Mouse (Mus musculus) spleen, postnatal 4 days (tissue): ENCODE measurements around the gene E130114P18Rik.

Experiments
- DNase-seq, 2 experiments: peaks; one replicate each; pipeline ENCODE4 v3.0.0; 2022; ENCODE audit warnings: low spot score in 2 of 2

Gene E130114P18Rik

DNA sequence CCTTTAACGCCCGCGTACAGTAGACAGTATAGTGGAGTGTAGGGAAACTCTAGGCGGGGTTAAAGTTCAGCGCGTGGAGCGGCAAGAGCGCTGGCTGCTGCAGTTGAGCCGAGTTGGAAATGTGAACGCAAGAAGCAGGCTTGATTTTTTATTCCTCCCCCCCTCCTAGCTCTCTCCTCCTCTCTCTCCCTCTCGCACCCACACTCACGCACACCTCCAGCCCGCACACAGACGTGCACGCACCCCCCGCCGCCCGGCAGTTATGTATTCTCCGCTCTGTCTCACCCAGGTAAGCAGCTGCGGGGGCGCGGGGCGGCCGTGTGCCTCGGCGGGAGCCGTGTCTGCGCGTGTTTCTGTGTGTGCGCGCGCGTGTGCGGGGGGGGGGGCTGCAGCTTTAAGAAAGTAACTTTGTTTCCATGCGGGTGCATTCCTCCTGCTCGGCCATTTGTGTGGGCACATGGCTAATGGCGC lies at the start of gene E130114P18Rik:
TSS of gene E130114P18Rik (minus strand) at position 373 of the 471 bp plus-strand sequence.
- peak; percentile 50 to 74 for DNase-seq

DNA sequence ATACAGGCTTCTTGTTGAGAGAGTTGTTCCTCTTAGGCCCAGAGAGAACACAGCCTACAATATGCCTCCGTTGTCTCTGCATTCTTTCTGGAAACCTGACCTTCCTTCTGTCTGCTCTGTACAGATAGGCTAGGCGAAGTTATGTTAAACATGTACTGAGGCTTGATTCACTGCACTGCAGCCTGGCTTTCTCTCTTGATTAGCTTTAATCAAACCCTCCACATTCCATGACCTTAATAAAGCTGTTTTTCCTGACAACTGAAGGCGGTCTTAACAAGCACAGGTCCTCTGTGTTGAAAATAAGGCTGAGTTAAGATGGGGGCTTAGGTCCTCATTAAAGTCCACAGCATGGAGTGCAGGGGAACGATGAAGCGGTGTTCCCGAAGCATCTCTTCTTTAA lies 49.2 kb upstream of the E130114P18Rik start:
- DNase-seq: no peak

DNA sequence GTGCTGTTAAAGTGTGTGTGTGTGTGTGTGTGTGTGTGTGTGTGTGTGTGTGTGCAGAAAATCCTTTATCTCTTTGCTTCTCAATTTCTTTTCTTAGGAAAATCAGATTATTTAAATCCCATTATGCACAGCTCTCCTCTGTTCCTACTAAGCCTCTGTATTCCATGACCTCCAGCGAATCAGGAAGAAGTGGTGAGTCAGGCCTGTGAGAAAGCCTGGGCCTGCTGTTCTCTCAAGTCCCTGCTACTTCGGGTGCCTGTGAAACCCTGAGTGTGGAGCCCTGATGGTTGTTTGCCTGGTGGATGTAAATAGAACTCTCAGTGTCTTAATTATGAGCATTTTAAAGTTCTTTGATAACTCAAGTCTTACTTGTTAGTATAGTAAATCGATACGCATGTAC lies 48.0 kb upstream of the E130114P18Rik start:
- DNase-seq: no peak

DNA sequence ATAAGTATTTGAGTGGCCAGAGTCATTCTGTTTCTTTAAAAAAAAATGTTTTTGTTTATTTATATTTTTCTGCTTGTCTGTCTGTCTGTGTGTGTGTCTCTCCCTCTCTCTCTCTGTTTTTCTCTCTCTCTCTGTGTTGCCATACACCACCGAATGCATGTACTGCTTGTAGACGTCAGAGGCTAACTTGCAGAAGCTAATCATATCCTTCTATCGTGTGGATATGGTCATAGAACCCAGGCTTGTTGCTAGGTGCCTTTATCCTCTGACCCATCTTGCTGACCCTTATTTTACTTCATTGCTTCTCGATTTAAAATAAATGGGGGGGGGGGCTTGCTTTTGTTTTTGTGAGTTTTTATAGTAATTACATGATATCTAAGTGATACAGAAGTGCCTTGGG lies 47.6 kb upstream of the E130114P18Rik start:
- DNase-seq: no peak

DNA sequence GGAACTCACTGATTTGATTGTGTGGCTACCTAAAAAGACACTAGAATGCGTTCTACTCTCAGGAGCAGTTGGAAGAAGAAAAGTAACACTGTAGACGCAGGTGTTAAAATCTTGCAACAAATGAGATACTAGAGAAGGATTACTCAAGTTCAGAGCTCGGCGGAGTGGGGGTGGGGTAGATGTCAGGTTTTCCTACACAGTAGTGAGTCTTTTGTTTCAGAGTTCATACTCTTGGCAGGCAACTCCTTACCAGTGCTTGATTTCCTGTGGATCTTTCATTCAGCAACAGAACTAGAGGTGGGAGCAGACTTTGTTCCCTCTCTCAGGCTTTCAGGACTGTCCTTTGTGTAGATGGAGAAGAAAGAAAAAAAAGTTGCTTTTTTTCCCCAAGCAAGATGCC lies 46.6 kb upstream of the E130114P18Rik start:
- DNase-seq: no peak

DNA sequence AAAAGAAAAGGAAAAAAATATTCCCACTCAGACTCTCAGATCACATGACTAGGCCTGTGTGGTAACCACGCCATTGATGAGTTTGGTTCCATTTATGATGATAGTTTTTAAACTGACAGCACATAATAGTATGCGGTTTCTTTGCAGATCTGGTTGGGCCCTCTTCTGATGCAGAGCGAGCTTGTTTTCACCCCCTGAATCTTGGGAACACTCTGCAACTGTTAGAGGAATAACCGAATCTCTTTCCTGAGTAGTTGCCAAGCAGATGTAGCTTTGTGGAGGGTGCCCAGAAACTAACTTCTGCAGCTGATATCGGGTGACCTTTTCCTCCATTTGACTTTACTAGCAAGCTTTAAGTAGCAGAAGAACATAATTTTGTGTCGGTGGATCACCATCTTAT lies 45.6 kb upstream of the E130114P18Rik start:
- DNase-seq: no peak

DNA sequence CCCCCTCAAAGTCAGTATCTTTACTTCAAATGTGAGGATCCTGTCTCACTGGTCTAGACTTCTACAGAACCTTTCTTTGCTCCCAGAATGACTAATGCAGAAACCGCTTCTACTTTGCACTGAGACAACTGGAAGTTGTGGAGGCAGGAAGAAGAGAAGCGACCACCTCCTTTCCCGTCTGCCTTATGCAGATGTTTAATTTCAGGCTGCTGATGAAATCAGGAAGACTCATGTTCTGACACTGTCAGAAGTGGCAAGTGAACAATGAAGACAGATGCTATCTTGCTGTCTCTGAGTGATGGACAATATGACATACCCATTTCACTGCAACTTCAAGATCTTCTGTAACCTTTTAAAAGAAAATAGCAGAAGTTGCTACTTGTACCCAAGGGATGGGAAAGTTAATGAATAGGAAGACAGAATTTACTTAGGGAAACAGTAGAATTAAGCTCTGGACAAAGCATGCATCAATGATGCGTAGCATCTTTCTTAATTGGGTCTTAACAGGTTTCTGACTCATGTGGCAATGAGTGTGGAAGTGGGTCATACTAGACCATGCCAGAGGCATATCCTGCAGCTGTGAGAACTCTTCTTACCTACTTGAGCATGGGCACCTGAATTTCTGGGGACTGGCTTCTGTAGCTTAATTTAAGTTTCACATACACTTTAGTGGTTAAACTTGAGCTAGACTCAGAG lies 43.8 kb upstream of the E130114P18Rik start:
- DNase-seq: no peak

DNA sequence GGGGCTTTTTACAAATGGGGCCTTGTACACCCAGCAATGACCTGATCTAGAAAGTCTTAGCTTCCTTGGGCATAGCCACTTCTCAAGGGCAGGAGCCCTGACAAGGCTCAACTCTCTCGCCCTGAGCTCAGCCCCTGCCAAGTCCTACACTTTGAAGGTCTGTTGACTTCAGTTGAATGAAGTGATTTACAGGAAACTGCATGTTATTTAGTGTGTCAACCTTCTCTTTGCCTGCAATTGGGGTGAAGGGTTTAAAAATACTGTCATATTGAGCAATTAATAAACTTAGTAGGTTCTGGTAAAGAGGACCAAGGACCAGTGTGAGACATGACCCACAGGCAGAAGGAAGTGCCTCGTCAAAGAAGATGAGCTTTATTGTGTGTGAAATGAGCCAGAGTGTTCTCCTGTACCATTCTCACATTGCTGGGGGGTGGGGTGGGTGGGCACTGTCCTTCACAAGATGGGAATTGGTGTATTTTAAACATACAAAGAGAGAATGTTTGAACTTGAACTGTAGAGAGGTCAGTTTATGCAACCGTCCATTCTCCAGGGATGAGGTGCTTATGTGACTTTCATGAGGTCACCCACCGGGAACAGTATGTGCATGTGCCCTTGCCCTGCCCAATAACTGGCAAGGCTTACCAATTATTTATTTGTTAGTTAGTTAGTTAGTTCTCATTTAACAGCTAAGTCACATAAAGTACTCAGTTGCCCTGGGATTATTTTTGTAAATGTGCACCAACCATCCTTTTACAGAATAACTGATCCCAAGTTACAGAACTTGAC lies 42.8 kb upstream of the E130114P18Rik start:
- DNase-seq: no peak

DNA sequence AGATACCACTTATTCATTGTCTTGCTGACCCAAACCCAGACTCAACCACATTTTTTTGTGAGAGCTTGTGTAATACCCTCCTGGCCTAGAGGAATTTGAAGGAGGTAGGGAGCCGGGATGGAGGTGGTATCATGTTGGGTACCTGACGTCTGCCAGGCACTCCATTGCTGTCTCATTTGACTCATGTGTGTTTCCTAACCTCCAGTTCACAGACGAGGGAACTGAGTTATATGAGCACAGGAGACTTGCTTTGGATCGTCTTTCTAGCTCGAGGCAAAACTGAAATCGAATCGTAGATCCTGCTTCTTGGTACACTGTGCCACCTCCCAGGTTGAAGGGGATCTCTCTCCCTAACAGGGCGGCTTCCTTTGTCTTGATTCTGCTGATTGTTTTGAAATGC lies 41.2 kb upstream of the E130114P18Rik start:
- no peak for DNase-seq

DNA sequence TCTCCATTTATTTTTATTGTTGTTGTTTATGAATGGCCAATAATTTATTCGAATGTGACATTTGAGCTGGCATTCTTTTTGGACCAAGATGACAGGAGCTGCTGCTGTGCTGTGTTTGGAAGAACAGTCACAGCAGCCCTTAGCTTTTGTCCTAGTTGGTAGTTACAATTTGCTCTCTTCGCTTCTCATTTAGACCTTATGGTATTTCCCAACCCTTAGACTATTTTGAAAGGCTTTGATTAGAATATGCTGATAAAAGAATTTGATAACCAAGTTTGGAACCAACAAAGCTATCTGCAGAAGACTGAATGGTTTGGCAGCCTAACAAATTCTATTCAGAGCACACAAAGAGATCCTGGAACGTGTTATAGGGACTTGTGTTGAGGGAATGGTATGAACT lies 40.6 kb upstream of the E130114P18Rik start:
- DNase-seq: no peak

DNA sequence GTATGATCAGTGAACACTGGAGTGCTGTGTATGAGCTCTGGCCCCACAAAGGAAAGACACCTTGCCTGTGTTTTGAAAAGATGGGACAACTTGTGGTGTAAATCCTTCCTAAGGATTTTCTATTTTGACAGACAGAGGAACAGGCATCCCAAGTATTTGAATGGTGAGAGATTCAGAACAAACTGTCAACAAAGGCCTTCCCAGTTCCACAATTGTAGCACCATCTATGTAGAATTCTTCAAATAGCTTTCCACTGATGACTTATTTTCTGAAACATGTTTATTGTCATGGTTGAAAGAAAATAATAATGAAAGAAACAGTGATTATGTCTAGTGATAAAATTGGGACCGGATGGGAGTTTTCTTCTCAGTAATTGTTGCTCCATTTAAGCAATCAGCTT lies 39.9 kb upstream of the E130114P18Rik start:
- no peak for DNase-seq

DNA sequence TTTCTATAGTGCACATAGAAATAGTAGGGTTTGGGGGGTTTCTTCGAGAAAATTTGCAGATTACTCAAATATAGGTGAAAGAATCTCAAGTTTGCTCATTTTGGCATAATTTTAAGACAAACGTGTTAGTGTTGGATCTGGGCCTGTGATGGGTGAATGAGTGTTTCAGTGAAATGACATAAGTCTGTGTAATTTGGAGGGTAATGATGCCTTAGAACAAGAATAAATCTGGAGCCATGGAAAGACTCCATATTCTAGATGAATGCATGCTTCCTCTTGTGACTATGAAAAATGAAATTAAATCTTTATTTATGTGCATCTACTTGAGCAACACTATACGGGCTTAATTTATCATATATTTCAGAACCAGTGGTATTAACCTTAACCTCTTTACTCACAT lies 38.9 kb upstream of the E130114P18Rik start:
- no peak for DNase-seq

DNA sequence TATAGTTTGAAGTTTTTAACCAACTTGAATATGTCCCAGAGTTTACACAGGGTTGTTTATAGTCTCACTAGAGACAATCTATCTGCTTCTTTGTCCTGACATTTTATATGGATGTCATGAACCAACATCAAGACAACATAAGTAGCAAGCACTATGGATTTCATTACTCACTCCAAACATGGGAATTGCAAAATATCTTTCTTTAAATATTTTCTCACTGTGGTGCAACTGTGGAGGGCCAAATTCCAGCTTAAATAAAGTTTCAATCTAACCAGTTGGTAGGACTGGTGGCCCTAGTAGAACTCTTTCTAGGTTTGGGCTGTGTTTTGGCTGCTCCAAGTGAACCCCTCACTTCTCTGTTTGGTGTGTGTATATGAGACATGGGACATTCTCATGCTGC lies 38.1 kb upstream of the E130114P18Rik start:
- DNase-seq: no peak

DNA sequence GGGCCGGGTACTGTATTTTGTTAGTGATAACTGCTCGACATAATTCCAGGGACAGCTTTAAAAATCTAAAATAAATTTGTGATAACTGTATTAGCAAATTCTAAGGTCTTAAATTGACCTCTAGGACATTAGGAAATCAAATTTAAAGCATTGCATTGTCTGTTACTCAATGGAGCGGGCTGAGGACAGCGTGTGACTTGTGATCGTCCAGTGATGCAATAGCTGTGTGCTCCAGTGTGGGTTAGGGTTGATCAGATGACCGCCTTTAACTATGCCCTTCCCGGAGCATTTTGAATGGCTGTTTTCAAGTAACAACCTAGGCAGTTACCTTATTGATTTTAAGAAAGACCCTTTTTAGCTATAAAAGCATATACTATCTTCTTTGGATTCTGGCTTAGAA lies 36.6 kb upstream of the E130114P18Rik start:
- no peak for DNase-seq

DNA sequence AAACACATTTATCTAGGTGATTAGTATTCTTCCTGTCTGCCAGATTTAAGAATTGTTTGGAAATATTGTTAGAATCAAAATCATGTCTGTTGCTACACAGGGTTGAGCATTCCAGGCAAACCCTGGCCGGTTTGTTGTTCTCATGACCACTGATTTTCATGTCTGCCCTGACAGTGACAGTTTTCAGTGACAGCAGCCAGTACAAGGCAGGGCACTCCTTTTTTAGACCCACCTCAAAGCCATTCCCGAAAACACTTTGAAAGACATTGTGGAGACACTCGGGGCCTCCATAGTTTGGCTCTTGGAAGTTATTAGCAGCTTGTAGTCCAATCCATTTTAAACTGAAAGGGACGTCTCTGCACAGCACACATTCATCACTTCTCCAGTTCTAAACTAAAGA lies 36.1 kb upstream of the E130114P18Rik start:
- no peak for DNase-seq

DNA sequence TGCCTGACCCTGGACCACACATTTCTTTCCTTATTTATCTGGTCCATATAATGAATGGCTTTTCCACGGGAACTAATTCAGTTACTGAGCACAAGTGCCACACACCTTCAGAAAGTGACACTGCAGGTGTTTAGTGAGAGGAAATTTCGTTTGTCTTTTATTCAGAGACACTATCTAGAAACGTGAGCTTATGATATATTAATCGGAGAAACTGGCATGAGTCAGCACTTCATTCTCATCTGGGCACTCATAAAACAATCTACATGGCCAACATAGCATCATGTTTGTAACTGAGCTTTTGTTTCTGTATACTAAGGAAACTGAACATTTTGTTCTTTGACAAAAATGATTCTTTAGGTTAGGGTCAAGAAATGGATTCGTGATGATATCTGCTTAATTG lies 35.2 kb upstream of the E130114P18Rik start:
- no peak for DNase-seq

DNA sequence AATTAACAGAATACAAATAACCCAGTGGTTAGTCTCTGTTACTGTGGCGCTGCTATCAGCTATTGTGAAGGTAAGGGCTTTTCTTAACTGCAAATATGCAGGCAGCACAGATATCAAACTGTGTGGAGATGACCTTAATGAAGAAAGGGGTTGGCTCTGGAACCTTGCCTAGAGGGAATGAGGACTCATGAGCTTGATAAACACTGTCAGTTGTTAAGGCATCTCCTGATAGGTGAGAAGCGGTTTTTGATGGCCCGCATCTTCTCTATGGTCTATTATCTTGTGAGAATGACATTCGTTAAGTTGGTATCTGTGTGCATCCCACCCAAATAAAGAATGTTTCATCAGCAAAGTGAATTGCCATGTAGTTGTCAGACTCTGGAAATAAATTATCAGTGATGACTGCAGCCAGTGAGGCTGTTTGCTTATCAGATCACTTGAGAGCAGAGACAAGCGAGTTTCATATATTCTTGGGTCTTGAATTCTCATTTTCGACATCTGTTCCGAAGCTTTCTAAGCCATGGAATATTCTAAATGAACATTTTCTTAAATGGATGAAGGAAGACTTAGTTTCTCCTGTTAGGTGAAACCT lies 32.6 kb upstream of the E130114P18Rik start:
- DNase-seq: peak in 1 of 2 experiments; percentile 22

DNA sequence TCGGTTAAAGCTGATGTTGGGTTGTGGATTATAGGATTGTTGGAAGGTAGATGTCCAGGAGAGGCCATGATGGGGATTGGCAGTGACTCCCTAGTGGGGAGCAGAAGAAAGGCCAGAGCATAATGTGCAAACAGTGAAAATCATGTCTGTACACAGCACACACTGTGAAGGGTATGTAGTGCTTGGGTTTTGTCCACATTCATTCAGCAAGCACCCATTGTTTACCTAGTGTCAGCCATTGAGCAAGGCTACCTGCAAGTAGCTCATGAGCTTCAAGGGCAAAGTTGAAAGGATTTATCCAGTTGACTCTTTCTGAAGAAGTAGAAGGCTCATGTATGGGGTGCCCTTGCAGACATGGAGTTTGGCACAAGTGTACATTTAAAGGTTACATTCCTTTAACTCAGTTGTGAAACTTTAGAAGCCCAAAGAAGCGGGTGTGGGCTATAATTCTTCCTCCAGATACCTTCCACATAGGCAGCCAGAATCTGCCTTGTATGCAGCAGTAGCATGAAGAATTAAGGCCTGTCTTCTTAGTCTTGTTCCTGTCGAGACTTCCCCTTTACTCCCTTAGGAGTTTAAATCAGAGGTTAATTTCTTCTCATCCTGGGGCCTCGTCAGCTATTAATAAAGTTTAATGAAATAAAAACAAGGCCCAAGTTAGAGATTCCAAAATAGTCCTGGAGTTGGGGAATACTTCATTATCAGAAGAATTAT lies 31.9 kb upstream of the E130114P18Rik start:
- no peak for DNase-seq

DNA sequence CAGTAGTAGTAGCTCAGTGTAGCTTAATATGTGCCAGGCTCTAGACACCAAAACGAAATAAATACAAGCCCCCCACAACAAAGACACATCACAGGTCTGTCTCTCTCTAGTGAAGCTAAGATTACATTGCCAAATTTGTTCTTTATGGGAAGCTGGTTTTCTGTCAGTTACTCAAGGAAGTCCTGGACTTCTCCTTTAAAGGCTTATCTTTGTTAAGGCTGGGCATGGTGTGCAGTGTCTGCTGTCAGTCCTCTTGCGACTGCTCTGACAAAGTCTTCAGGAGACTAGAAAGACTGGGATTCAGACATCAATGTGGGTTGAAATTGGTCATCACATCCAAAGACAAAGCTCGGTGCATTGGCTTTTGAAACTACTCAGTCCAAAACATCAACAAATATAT lies 31.0 kb upstream of the E130114P18Rik start:
- no peak for DNase-seq

DNA sequence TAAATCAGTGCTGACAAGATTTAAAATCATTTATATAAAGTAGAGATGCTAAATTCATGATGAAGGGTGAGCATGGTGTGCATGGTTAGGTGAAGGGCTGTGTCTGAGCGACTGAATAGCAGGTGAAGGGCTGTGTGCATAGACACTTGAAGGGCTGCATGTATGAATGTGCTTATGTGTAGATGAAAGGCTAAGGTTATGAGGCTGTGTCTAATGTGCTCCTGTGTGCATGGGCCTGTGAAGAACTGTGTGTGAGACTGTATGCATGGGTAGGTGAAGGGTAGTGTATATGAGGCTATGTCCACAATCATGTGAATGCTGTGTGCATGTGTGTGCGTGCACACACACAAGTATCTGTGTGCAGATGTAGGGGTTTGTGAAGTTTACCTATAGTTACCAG lies 29.0 kb upstream of the E130114P18Rik start:
- no peak for DNase-seq

DNA sequence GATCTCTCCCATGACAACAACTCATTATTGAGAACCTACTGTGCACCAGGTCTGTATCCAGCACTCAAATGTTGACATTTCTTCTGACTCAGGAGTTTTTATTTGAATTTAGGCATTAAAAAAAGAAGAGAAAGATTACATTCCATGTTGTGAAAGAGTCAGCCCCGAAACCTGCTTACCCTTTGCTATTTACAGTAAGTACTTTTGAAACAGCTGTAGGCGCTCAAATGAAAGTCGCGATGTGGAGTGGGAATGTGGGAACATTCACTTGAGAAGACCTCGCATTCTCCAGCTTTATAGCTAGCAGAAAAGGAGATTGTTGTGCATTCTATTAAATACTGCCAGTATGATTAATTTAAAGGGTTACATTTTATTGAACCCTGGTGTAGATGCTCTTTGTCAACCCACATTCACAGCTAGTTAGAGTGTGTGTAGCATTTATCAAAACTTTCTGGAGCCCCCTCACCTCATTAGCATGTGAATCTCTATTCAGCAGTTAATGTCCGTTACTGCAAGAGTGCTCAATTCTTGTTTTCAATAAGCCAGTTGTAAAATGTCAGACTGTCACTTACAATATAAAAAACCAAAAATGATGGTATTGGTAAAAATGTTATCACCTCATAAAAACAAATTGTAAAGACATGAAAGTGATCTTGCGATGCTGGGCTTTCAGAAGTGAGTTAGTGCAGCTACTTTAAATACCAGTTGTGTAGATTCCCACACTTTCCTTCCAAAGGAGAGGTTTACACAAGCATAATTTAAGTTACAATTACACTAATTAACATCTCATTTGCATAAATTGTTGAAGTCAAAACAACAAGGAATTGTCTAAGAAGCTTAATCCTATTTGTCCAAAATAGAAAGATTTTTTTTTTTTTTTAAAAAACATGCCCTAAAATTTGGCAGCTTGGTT lies 28.3 kb upstream of the E130114P18Rik start:
- no peak for DNase-seq
